Mouse (Mus musculus) ovary, adult 2 months (tissue): ENCODE data around the gene Cfap99. TPM values are rescaled to one million over a fixed set of nuclear protein-coding genes. Genes with fewer than 3 reads are reported as not detected.

ENCODE experiments used
- polyA plus RNA-seq: library from polyadenylated mRNA; depleted of rRNA; stranded (reverse); fragments of >200 nt; gene quantifications from 2 replicates; pipeline ENCODE4 v1.2.3, GENCODE M21; 2012; rRNA removed

Cfap99 gene
- 1.5 and 1.6 TPM in 2 replicates for polyA plus RNA-seq

DNA sequence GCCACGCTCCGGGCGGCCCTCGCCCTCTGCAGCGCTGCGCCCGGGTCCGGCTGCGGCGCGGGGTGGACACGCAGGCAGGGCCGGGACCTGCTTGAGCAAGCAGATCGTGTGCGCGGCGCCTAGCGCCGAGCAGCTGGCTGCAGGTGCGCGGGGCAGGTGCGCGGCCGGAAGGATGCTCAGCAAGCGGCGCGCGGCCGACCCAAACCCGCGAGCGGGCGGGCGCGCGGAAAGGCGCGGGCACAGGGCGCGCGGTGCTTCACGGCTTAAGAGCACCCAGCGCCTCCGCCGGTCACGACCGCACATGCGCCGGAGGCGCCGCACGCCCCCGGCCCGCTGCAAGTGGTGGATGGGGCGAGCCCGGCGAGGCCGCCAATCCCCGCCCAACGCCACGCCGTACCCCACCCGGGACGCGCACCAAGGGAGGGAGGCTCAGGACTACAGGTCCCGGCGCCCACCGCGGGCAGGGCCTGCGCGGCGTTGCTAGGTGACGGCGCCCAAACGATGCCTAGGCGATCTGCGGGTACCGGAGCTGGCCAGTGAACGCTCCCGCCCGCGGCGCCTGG lies at the start of gene Cfap99, which contains the start of gene Zfyve28:
Gene Cfap99, plus strand, starts transcription at position 447 of the 563 bp plus-strand sequence.
Gene Zfyve28, minus strand, starts transcription at position 296 of the 563 bp plus-strand sequence.

DNA sequence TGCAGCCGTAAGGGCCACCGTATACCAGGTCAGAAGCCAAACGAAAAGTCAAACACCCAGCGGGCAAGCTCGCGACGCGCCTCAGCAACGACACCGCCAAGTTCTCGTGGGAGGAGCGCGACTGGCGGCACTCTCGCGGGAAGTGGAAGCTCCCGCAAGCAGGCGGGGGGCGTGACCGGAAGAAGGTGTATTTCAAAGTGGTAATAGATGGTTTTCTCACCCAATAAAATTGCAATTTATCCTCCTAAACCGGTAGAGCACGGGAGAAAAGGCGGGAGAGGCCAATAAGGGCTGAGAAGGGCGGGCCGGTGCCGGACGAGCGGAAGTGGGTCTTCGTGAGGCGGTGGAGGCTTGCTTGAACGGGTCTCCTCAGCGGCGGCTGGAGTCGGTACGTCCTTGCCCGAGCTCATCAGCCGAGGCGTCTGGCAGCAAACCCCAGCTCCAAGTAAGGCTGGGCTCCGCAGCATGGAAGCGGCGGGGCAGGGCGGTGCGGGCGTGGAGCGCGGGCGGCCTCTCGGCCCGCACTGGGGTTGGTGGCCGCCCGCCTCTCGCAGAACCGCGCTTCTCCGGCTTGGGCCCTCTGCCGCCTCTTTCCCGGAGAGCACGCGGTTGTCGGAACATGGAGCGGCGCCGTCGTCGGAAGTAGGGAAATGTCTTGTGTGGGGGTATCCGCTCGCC lies 47.8 kb downstream of the Cfap99 start, which contains the start of gene Rnf4:
Gene Rnf4, plus strand, starts transcription at position 193 of the 678 bp plus-strand sequence.

DNA sequence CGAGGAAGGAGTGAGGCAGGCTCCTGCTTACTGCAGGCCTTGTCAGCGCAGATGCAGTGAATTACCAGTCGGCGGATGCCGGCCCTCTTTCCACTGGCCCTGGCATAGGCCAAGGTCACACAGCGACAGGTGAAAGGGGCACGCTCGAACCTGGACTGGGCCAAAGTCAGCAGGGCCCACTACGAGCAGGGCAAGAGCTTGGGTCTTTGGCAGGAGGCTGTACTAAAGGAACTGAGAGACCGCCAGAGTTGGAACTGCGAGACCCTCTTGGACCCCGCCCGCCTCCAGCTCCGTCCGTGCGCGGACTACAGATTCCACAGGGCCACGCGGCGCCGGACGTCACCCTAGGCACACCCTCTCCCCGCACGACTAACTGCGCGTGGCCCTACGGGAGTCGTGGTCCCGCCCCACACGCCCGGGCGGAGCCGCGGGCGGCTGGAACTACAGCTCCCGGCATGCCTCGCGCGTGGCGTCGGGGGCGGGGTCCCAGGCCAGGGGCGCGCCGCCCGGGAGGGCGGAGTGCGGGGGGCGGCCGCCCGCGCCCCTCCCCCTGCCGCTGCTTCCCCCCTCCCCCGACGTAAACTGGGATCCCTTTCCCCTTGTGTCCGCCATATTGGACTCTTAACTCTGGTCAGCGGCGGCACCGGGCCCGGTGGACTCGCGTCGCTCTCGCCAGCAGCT lies 81.1 kb downstream of the Cfap99 start, which contains the start of gene Fam193a:
Gene Fam193a, plus strand, starts transcription at position 593 of the 681 bp plus-strand sequence.

Other genes starting within 250 kb of the Cfap99 start
- gene Poln, start 119.2 kb upstream of the Cfap99 start, polyA plus RNA-seq = 1.1 and 3.1 TPM in 2 replicates
- gene Haus3, start 119.1 kb upstream of the Cfap99 start, polyA plus RNA-seq = 0.28 and 0.30 TPM in 2 replicates
- gene Mxd4, start 100.9 kb upstream of the Cfap99 start, polyA plus RNA-seq = 342 and 461 TPM in 2 replicates
- gene Zfyve28, start 151 bp upstream of the Cfap99 start, polyA plus RNA-seq = 2.8 and 3.0 TPM in 2 replicates
- gene Rnf4, start 47.7 kb downstream of the Cfap99 start, polyA plus RNA-seq = 63.2 and 85.7 TPM in 2 replicates
- 38.3 and 59.7 TPM in 2 replicates for gene Fam193a, start 81.3 kb downstream of the Cfap99 start, polyA plus RNA-seq
- 37.5 and 65.6 TPM in 2 replicates for gene Tnip2, start 225.4 kb downstream of the Cfap99 start, polyA plus RNA-seq
- gene Sh3bp2, start 237.2 kb downstream of the Cfap99 start, polyA plus RNA-seq = 17.6 and 20.9 TPM in 2 replicates